Mouse (Mus musculus) kidney, adult 2 months (tissue): Measurements from ENCODE around the gene Ccpg1.

Source experiments
- CTCF ChIP-seq: fragments of 200-500 bp; conservative IDR thresholded peaks from 2 replicates; pipeline ENCODE4 v1.5.1; 2011; ENCODE audit warnings: low read depth, mild to moderate bottlenecking, control low read depth, low read length, moderate library complexity, mixed read lengths; ENCODE audit not compliant: insufficient read depth, insufficient read length
- POLR2A ChIP-seq: fragments of 200-500 bp; IDR thresholded peaks from one replicate; pipeline ENCODE4 v1.6.1; 2011; ENCODE audit warnings: low read depth, low read length, control low read depth

DNA sequence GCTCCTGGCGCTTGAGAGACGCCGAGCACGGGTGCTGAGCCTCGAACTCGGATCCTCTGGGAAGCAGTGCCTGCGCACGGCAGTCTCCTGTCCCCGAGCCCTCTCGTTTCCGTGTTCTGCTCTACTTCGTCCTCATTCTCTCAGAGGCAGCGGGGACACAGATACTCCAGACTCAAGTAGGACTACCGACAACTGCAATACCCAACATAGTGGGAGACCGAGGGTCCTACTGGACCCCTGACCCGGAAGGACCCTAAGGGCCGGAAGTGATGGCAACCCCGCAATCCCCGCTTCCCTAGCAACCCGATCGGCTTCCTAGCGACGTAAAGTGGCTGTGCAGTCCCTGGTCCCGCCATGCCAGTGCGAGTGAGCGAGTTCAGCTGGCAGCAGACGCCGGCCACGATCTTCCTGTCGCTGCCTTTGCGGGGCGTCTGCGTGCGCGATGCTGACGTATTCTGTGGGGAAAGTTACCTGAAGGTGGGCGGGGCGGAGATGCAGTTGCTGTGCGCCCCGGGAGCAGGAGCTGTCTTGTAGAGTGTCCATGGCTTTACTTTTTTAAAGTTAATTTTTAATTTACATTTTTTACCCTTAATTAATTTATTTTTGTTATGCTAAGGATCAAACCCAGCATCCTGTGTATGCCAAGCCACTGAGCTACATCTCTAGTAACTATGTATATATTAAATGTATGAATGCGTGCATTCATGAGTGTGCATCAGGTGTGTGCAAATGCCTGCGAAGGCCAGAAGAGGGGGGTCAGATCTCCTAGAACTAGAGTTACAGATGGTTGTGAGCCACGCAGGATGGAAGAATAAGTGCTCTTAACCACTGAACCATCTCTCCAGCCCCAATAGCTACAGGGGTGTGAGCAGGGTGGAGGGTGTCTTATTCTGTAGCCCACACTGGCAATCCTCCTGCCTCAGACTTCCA, 26.4 kb upstream of the Ccpg1 start, which contains the start of the genes Dyx1c1 and Gm44503:
- TF ChIP-seq CTCF (no peak), POLR2A (no peak)
